24 mouse cellular contexts compared by ENCODE assay signal in the genomic region with DNA sequence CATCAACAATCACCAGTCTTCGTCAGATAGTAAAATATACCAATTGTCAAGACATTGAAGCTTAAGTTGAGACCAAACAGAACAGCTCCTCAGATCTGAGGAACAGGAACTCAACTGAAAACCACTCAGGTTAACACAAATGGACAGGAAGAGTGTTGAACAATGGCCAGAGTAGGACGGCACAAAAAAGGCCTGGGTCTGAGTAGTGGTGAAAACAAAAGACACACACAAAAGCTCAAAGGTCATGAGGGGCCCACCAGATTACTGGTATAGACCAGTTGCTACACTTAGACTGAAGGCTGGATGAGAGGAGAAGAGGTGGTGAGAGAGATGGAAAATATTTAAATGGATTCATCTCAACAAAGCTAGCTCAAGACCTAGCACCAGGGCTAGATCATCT.
DNase-seq lines count a peak whose midpoint lies in the region; ATAC-seq and TF ChIP-seq lines count a peak whose summit lies in the region.
"Had no signal": no experiment of that assay in that cellular context is flagged by ENCODE, and none has a peak within 500 bp of the region (broad histone marks: within the 10 kb centered on the region; RNA-seq: fewer than 3 reads in every experiment).

No protein-coding gene starts in this region.

- TF ChIP-seq EP300 in stomach, postnatal 0 days (optimal IDR thresholded peaks at IDR 0.05), result no peak

- H3K9ac ChIP-seq in stomach, postnatal 0 days (ENCODE audit: low read length), result no peak overlapping the region
- H3K9ac ChIP-seq: embryonic facial prominence, embryonic 13.5 days; embryonic facial prominence, embryonic 15.5 days; forebrain, embryonic 12.5 days had no signal

- no peak overlapping the region for H3K27ac ChIP-seq in stomach, postnatal 0 days (replicated peaks)
- H3K27ac ChIP-seq: embryonic facial prominence, embryonic 13.5 days; embryonic facial prominence, embryonic 15.5 days; forebrain, embryonic 10.5 days; forebrain, embryonic 12.5 days had no signal

- no peak overlapping the region for H3K4me2 ChIP-seq in stomach, postnatal 0 days (replicated peaks; ENCODE audit: low read depth)
- H3K4me2 ChIP-seq: embryonic facial prominence, embryonic 13.5 days; embryonic facial prominence, embryonic 15.5 days; forebrain, embryonic 12.5 days had no signal

- no peaks in the 10 kb centered on the region for H3K4me1 ChIP-seq in stomach, postnatal 0 days (replicated peaks; ENCODE audit: control insufficient read depth, insufficient read depth)
- H3K4me1 ChIP-seq: forebrain, embryonic 12.5 days had no signal

- no peak for TF ChIP-seq CTCF in stomach, postnatal 0 days (IDR thresholded peaks at IDR 0.05; ENCODE audit: low read depth)

- ATAC-seq in stomach, postnatal 0 days (ENCODE audit: low FRiP score, low TSS enrichment), result no peak
- ATAC-seq: activated CD4-positive, CD25-positive, alpha-beta regulatory T cell, adult 4 months; forebrain, embryonic 14.5 days; forebrain, embryonic 16.5 days; Patski had no signal

- WGBS in stomach, postnatal 0 days, result 70% methylated on average over 2 of the region's 2 CpGs

- H3K27me3 ChIP-seq in stomach, postnatal 0 days (ENCODE audit: control insufficient read depth, insufficient read depth, low read length), result no peaks in the 10 kb centered on the region
- H3K27me3 ChIP-seq: embryonic facial prominence, embryonic 13.5 days; embryonic facial prominence, embryonic 15.5 days; forebrain, embryonic 12.5 days; Patski had no signal

- H3K4me3 ChIP-seq in stomach, postnatal 0 days (ENCODE audit: low read depth, low read length), result no peak overlapping the region
- H3K4me3 ChIP-seq: embryonic facial prominence, embryonic 13.5 days; embryonic facial prominence, embryonic 15.5 days; erythroblast, embryonic 14.5 days; forebrain, embryonic 10.5 days; forebrain, embryonic 12.5 days had no signal

- H3K9me3 ChIP-seq in stomach, postnatal 0 days (ENCODE audit: control insufficient read depth, low read length), result no peaks in the 10 kb centered on the region
- H3K9me3 ChIP-seq: embryonic facial prominence, embryonic 13.5 days; embryonic facial prominence, embryonic 15.5 days; forebrain, embryonic 10.5 days; forebrain, embryonic 12.5 days; G1E had no signal

- DNase-seq in R1 (ENCODE audit: low read depth, low spot score), result peak; percentile 28
- DNase-seq in retina, embryonic 14.5 days (ENCODE audit: low spot score), result peak; percentile 66
- DNase-seq in testis, postnatal 10 days (ENCODE audit: low spot score), result no peak
- DNase-seq in stomach, postnatal 0 days (ENCODE audit: low spot score), result no peak
- no peak for DNase-seq in ovary, postnatal 36 days (ENCODE audit: low spot score)
- DNase-seq: adrenal gland, postnatal 10 days; adrenal gland, postnatal 25 days; cerebellum, adult 11 months; cerebellum, adult 18-20 months; cerebellum, adult 8-10 months; cerebellum, adult 9-11 months; cerebellum, postnatal 14 days; cerebellum, postnatal 36 days; embryo, embryonic 11 days had no signal

- H3K36me3 ChIP-seq in stomach, postnatal 0 days (ENCODE audit: control insufficient read depth, insufficient read depth, low read length), result no peaks in the 10 kb centered on the region
- H3K36me3 ChIP-seq: embryonic facial prominence, embryonic 15.5 days; G1E had no signal

Comparison
In these comparisons a context has a peak if more than half of its experiments do, and no peak if none do; other contexts are left out.
1. DNase-seq: peak in R1 (single experiment) and retina, embryonic 14.5 days (single experiment); none in testis, postnatal 10 days (single experiment), stomach, postnatal 0 days (single experiment) and ovary, postnatal 36 days (single experiment).